Mouse (Mus musculus): Measurements from ENCODE around the gene Tmem150c. TPM values are rescaled to one million over a fixed set of nuclear protein-coding genes. Genes with fewer than 3 reads are reported as not detected.
A peak's percentile ranks its signal among the peaks of the same experiment; 100 is the strongest.

Gene Tmem150c
- total RNA-seq, 2 experiments from 2014 or later = 1.5 to 2.4 TPM

GRCm38 (mm10) chr5:100097967-100098366 is 61.6 kb downstream of the Tmem150c start:
- DNase-seq = no peak

- no peak for DNase-seq
Measured at GRCm38 (mm10) chr5:100096955-100097354, 62.7 kb downstream of the Tmem150c start.

GRCm38 (mm10) chr5:100091602-100092001 is 68.0 kb downstream of the Tmem150c start:
- no peak for DNase-seq

- DNase-seq = no peak
Measured at GRCm38 (mm10) chr5:100091263-100091594, 68.4 kb downstream of the Tmem150c start.

GRCm38 (mm10) chr5:100090515-100091262 is 68.9 kb downstream of the Tmem150c start:
- DNase-seq = no peak

- DNase-seq = no peak
Measured at GRCm38 (mm10) chr5:100085097-100085496, 74.5 kb downstream of the Tmem150c start.

- DNase-seq = no peak
Measured at GRCm38 (mm10) chr5:100083953-100084562, 75.5 kb downstream of the Tmem150c start.

GRCm38 (mm10) chr5:100082006-100082405 is 77.6 kb downstream of the Tmem150c start:
- no peak for DNase-seq

GRCm38 (mm10) chr5:100079931-100080275 is 79.7 kb downstream of the Tmem150c start:
- DNase-seq = no peak

GRCm38 (mm10) chr5:100079040-100079930 is 80.3 kb downstream of the Tmem150c start:
- DNase-seq = no peak

GRCm38 (mm10) chr5:100074571-100074970 is 85.0 kb downstream of the Tmem150c start:
- DNase-seq = no peak

- no peak for DNase-seq
Measured at GRCm38 (mm10) chr5:100072557-100072956, 87.1 kb downstream of the Tmem150c start.

- DNase-seq = no peak
Measured at GRCm38 (mm10) chr5:100071541-100071940, 88.1 kb downstream of the Tmem150c start.

GRCm38 (mm10) chr5:100070255-100070654 is 89.4 kb downstream of the Tmem150c start:
- peak; percentile 57 for DNase-seq

- no peak for DNase-seq
Measured at GRCm38 (mm10) chr5:100069526-100069925, 90.1 kb downstream of the Tmem150c start.

GRCm38 (mm10) chr5:100067579-100067978 is 92.0 kb downstream of the Tmem150c start:
- DNase-seq = no peak

- no peak for DNase-seq
Measured at GRCm38 (mm10) chr5:100060876-100061275, 98.7 kb downstream of the Tmem150c start.

GRCm38 (mm10) chr5:100059326-100059725 is 100.3 kb downstream of the Tmem150c start:
- DNase-seq = no peak

- no peak for DNase-seq
Measured at GRCm38 (mm10) chr5:100058729-100059128, 100.9 kb downstream of the Tmem150c start.

- no peak for DNase-seq
Measured at GRCm38 (mm10) chr5:100057461-100058209, 102.0 kb downstream of the Tmem150c start.

GRCm38 (mm10) chr5:100055866-100056369 is 103.7 kb downstream of the Tmem150c start:
- DNase-seq = no peak

Data from gastrocnemius, postnatal 25 days (tissue).